Mouse (Mus musculus) testis, adult 2 months (tissue): ENCODE measurements around the gene Osbpl9.

Source experiments
- CTCF ChIP-seq: fragments of 200-500 bp; IDR thresholded peaks from 2 replicates; pipeline ENCODE4 v1.5.1; 2012; ENCODE audit warnings: low read depth, mild to moderate bottlenecking, inconsistent platforms, low read length, moderate library complexity; ENCODE audit not compliant: control insufficient read depth, insufficient read depth, insufficient replicate concordance
- POLR2A ChIP-seq: fragments of 200-500 bp; IDR thresholded peaks from 2 replicates; pipeline ENCODE4 v1.6.1; 2012; ENCODE audit warnings: low read depth, mild to moderate bottlenecking, inconsistent platforms, low read length, moderate library complexity; ENCODE audit not compliant: control insufficient read depth

- TF ChIP-seq CTCF (no peak), POLR2A (no peak)
These were observed 123.1 kb downstream of the Osbpl9 start for GRCm38 (mm10) chr4:109078941-109079340.
